Mouse (Mus musculus) layer of hippocampus, adult 6 months (tissue): ENCODE measurements around the gene Gm10310. TPM values are rescaled to one million over a fixed set of nuclear protein-coding genes. Genes with fewer than 3 reads are reported as not detected.

Source experiments
- long read RNA-seq, 2 experiments: library from polyadenylated mRNA; unstranded; transcript quantifications; one replicate each; pipeline ENCODE4 v2.0.0; 2019 to 2020
- polyA plus RNA-seq: library from polyadenylated mRNA; unstranded; fragments of <200 nt; fragmentation: Nextera tagmentation; gene quantifications from 2 replicates; pipeline ENCODE4 v1.2.3, GENCODE M21; 2021

The Gm10310 gene
- polyA plus RNA-seq: not detected in 2 replicates
- long read RNA-seq, experiment 1: 0 reads
- long read RNA-seq, experiment 2: 0 reads

DNA sequence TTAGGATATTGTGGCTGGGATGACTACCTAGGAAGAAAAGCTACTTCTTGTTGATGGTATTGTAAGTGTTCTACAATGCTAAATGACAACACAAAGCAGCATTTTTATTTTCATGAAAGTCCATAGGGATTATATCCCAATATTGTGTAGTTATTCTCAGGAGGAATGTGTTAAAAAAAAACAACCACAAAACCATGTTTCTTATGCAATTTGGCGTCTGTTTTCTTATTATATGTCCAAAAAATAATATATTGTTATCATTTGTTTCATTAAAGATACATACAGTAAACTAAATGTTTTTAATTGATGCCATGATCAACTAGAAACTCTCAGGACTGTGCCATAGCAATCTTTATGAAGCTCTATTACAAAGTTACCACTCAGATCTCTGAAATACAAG lies at the start of gene Gm10310:
TSS of gene Gm10310 (minus strand) at position 101 of the 400 bp plus-strand sequence.

DNA sequence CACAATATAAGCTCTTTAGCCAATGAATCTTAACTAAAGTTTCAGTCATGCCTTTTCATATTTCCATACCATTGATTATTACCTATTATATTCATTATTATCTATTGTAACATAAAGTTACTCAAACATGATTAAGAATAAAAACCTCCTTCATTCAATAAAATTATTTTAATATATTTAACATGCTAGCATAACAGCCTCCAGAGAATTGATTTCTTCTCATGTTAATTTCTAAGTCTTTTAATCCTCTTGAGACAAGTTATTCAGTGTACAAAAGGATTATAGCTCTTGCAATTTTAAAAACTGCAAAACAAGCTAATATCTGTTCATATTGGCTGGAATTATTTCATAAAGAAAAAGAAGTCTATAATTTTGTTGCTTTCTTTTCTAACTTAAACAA lies 45.2 kb upstream of the Gm10310 start, which contains the start of gene Olfr821:
TSS of gene Olfr821 (plus strand) at position 301 of the 400 bp plus-strand sequence.

DNA sequence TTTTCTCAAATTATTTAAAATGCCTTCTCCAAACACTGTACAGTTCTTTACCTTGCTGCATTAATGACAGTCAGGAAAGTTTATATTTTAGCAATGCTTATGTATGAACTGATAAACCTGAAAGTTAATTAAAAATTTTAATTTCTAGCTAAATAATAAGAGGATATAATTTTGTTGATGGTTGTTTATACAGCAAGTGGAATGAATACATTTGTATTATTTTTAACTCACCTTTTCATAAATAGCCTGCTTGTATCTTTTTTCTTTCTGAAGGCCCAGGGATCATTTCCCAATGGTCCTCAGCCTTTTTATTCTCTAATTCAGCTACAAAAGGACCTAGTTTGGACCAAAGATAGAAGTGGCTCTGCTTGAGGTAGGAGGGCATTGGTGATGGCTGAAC lies 27.5 kb upstream of the Gm10310 start, which contains the start of gene Olfr820:
TSS of gene Olfr820 (plus strand) at position 301 of the 400 bp plus-strand sequence.

DNA sequence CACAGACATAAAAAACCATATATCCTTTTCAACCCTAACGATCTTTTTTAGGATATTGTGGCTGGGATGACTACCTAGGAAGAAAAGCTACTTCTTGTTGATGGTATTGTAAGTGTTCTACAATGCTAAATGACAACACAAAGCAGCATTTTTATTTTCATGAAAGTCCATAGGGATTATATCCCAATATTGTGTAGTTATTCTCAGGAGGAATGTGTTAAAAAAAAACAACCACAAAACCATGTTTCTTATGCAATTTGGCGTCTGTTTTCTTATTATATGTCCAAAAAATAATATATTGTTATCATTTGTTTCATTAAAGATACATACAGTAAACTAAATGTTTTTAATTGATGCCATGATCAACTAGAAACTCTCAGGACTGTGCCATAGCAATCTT lies 8.8 kb downstream of the Gm10310 start, which contains the start of gene Olfr247:
TSS of gene Olfr247 (minus strand) at position 101 of the 400 bp plus-strand sequence.

DNA sequence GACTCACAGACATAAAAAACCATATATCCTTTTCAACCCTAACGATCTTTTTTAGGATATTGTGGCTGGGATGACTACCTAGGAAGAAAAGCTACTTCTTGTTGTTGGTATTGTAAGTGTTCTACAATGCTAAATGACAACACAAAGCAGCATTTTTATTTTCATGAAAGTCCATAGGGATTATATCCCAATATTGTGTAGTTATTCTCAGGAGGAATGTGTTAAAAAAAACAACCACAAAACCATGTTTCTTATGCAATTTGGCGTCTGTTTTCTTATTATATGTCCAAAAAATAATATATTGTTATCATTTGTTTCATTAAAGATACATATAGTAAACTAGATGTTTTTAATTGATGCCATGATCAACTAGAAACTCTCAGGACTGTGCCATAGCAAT lies 17.7 kb downstream of the Gm10310 start, which contains the start of gene Olfr819:
TSS of gene Olfr819 (minus strand) at position 101 of the 400 bp plus-strand sequence.

DNA sequence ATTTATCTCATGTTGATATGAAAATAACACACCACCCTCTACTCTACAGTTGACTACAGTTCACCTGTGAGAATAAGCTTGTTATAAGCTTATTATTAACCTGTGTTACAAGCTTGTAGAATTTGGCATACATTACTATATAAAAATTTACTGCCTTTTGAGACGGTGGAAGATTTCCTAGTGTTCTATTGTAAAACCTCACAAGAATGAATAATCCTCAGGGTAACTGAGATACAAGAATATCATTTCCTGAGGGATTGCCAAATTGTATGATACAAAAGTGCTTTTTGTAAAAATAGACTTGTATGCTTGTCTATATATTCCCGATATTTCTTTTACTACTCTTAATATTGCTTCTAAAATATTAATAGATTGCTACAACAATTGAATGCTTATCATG lies 35.9 kb downstream of the Gm10310 start, which contains the start of gene Olfr818:
TSS of gene Olfr818 (minus strand) at position 101 of the 400 bp plus-strand sequence.

Other genes with a start within 250 kb of the Gm10310 start
- not detected in 2 replicates for gene Olfr806, start 243.1 kb downstream of the Gm10310 start, polyA plus RNA-seq
- not detected in 2 replicates for gene Olfr807, start 227.3 kb downstream of the Gm10310 start, polyA plus RNA-seq
- not detected in 2 replicates for gene Olfr808, start 219.6 kb downstream of the Gm10310 start, polyA plus RNA-seq
- not detected in 2 replicates for gene Olfr809, start 210.4 kb downstream of the Gm10310 start, polyA plus RNA-seq
- not detected in 2 replicates for gene Olfr810, start 190.1 kb downstream of the Gm10310 start, polyA plus RNA-seq
- not detected in 2 replicates for gene Olfr811, start 180.7 kb downstream of the Gm10310 start, polyA plus RNA-seq
- gene Olfr812, start 139.0 kb downstream of the Gm10310 start, polyA plus RNA-seq: not detected in 2 replicates
- not detected in 2 replicates for gene Olfr813, start 129.7 kb downstream of the Gm10310 start, polyA plus RNA-seq
- not detected in 2 replicates for gene Olfr814, start 105.2 kb downstream of the Gm10310 start, polyA plus RNA-seq
- gene Olfr815, start 79.2 kb downstream of the Gm10310 start, polyA plus RNA-seq: not detected in 2 replicates
- not detected in 2 replicates for gene Olfr816, start 69.5 kb downstream of the Gm10310 start, polyA plus RNA-seq
- gene Olfr818, start 36.0 kb downstream of the Gm10310 start, polyA plus RNA-seq: not detected in 2 replicates
- gene Olfr819, start 17.8 kb downstream of the Gm10310 start, polyA plus RNA-seq: not detected in 2 replicates
- not detected in 2 replicates for gene Olfr247, start 8.9 kb downstream of the Gm10310 start, polyA plus RNA-seq
- not detected in 2 replicates for gene Olfr820, start 27.6 kb upstream of the Gm10310 start, polyA plus RNA-seq
- gene Olfr821, start 45.3 kb upstream of the Gm10310 start, polyA plus RNA-seq: not detected in 2 replicates
- not detected in 2 replicates for gene Olfr822, start 86.1 kb upstream of the Gm10310 start, polyA plus RNA-seq
- gene Olfr823, start 130.3 kb upstream of the Gm10310 start, polyA plus RNA-seq: not detected in 2 replicates
- not detected in 2 replicates for gene Olfr824, start 144.9 kb upstream of the Gm10310 start, polyA plus RNA-seq
- gene Olfr825, start 181.7 kb upstream of the Gm10310 start, polyA plus RNA-seq: not detected in 2 replicates
- gene Olfr826, start 199.1 kb upstream of the Gm10310 start, polyA plus RNA-seq: not detected in 2 replicates
- not detected in 2 replicates for gene Olfr827, start 229.3 kb upstream of the Gm10310 start, polyA plus RNA-seq